Mouse (Mus musculus): ENCODE data around the gene Smim1.

The Smim1 gene

DNA sequence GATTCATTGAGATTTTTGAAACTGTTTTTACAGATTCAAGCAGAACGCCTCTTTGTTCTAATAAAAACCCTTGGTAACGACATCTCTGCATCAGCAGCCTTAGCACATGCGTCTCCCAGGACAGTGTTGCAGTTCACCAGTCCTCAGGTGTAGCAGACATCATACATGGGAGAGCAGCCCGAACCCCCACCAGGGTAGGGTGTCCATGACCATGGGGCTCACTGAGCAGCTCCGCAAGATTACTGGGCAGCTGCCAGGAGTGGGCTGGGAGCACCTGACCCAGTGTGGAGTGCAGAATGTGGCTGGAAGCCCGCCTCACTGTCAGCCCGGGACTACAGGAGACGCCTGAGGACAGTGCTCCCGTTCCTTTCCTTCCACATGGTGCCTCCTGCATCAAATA, 4.6 kb downstream of the Smim1 start:
- DNase-seq (ENCODE audit: low read depth, low spot score) = no peak

DNA sequence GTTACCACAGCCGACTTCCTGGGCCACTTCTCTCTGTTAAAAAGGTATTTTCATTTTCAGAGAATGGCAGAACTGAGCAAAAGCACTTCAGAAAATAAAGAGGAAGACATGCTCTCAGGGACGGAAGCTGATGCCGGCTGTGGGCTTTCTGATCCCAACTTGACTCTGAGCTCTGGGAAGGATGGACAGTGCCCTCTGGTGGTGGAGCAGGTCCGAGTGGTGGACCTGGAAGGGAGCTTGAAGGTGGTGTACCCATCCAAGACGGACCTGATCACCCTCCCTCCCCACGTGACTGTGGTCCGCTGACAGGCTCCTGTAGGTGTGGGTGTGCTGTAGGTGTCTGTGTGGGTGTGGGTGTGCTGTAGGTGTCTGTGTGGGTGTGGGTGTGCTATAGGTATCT, 6.5 kb downstream of the Smim1 start:
- no peak for DNase-seq (ENCODE audit: low read depth, low spot score)

DNA sequence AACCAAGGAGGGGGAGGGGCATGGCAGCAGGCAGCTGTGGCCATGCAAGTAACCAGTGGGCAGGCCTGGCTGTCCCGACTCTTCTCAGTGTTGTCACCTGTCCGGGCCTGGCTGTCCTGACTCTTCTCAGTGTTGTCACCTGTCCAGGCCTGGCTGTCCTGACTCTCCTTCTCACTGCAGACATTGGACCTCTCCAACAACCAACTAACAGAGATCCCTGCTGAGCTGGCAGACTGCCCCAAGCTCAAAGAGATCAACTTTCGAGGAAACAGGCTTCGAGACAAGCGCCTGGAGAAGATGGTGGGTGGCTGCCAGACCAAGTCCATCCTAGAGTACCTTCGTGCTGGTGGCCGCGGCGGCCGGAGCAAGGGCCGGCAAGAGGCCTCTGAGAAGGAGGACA, 10.6 kb downstream of the Smim1 start:
- no peak for DNase-seq (ENCODE audit: low read depth, low spot score)

DNA sequence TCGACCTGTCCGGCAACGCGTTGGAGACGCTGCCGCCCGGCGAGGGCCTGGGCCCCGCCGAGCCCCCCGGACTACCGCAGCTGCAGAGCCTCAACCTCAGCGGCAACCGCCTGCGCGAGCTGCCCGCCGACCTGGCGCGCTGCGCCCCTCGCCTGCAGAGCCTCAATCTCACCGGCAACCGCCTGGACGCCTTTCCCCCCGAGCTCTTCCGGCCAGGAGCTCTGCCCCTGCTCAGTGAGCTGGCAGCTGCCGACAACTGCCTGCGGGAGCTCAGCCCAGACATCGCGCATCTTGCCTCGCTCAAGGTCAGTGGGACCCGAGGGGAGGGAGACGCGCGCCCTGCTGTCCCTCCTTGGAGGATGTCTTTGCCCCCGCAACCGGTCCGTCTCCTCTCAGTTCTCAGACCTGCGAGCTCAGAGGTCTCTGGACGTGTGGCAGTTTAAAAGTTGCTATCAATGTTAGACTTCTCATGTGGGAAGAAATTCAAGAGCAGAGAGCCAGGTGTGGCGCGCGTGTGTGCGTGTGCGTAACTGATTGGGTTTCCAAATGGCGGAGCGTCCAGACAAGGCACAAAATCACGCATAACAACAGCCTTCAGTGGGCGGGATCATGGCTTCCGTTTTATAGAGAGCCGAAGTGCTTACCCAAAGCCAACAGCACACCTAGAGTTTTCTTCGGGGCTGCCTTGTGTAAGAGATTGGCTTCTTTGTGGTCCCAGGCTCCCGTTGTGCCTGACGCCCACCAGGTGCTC, 13.7 kb downstream of the Smim1 start:
- DNase-seq (ENCODE audit: low read depth, low spot score) = no peak

DNA sequence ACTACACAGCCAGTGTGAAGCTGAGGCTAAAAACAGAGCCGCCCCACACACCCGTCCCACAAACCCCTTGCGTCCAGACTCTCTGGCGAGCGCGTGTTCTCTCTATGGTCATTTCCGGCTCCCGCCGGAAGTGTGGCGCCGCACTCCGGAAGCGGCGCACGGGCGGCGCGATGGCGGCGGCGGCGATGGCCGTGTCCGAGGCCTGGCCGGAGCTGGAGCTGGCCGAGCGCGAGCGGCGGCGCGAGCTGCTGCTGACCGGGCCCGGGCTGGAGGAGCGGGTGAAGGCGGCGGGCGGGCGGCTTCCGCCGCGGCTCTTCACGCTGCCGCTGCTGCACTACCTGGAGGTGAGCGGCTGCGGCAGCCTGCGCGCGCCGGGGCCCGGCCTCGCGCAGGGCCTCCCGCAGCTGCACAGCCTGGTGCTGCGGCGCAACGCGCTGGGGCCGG, 14.4 kb downstream of the Smim1 start, which contains the start of gene Lrrc47:
Gene Lrrc47 (plus strand): TSS at position 86 of the 444 bp plus-strand sequence.
- DNase-seq (ENCODE audit: low read depth, low spot score) = peak; percentile 53

DNA sequence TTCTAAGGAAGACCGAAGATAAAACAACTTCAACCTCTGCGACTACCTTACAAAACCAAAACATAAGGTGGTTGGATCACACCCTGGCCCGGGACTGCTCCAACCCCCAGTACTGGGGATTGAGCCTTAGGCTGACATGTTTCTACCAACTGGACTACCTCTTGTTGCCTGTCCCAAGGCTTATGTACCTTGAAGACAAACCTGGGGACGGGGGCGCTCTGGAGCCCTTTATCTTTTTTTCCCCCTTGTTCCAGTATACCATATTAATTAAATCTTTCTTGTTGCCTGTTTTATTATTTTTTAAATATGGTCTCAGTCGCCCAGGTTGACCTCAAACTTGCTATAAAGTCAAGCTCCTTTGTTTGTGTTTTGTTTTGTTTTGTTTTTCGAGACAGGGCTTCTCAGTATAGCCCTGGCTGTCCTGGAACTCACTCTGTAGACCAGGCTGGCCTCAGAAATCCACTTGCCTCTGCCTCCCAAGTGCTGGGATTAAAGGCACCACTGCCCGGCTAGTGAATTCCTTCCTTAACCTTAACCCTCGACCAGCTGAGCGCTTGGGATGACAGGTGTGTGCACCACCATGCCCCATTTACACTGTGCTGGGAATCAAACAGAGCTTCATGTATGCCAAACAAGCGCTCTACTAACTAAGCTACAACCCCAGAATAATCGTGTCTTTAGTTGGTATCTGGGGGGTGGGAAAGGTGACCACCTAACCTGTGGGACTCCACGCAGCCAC, 15.0 kb downstream of the Smim1 start:
- no peak for DNase-seq (ENCODE audit: low read depth, low spot score)

DNA sequence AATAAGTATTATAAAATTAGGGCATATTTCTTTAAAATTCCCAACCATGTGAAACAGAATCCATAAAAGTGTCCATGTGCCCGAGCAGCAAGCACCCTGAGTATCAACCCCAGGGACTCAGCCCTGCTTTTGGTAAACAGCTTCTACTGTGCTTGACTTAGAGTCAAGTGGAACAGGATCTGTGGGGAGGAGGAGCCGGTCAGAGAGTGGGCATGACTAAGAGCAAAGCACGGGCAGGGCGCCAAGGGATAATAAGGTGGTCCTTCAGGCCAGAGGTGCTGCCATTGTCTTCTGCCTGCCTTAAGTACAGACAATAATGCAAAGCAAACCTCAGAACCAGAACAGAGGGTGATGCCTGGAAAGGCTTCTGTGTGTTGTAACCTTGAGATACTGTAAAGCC, 18.3 kb downstream of the Smim1 start:
- no peak for DNase-seq (ENCODE audit: low read depth, low spot score)

DNA sequence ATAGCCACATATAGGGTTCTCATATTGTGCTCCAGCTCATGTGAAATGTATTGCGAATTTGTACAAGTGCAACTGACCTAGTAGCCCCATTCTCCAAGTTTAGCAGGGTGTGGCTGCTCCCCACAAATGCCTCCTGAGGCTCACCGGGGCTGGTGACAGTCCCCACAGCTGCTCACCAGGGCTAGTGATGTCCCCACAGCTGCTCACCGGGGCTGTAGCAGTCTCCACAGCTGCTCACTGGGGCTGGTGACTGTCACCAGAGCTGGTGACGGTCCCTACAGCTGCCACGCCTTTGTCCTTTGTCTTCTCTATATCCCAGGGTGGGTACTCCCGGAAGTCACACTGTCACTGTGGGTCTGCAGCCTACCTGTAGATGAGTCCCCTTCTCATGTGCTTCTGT, 19.8 kb downstream of the Smim1 start:
- no peak for DNase-seq (ENCODE audit: low read depth, low spot score)

DNA sequence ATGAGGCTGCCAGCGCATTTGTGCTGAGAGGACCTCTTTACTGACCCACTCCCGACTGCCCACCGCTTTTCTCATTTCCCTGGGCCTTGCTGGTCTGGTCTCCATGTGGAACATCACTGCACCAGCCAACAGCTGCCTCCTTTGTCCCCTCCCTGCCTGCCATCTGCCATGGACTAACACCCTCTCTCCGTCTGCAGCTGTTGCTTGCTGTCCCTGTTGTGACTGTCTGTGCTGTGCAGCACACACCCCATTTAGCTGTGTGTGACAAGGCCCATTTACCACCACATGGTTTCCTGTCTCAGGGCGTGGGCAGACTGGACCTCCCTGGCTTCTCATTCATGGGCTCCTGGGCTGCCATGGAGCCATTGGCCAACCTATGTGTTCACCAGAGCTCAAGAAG, 20.5 kb downstream of the Smim1 start:
- no peak for DNase-seq (ENCODE audit: low read depth, low spot score)

DNA sequence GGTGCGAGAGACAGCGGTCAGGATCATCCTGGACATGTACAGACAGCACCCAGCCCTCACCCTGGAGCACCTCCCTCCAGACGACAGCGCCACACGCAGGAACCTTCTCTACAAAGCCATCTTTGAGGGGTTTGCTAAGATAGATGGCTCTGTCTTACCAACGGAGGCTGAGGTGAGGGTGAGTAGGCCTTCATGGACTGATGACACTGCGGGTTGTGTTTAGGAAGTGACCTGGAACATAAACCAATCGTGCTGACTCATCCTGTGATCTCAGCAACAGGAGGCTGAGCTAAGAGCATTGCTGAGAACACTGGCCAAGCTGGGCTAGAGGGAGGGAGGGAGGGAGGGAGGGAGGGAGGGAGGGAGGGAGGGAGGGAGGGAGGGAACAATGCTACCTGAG, 32.5 kb downstream of the Smim1 start:
- DNase-seq (ENCODE audit: low read depth, low spot score) = no peak

DNA sequence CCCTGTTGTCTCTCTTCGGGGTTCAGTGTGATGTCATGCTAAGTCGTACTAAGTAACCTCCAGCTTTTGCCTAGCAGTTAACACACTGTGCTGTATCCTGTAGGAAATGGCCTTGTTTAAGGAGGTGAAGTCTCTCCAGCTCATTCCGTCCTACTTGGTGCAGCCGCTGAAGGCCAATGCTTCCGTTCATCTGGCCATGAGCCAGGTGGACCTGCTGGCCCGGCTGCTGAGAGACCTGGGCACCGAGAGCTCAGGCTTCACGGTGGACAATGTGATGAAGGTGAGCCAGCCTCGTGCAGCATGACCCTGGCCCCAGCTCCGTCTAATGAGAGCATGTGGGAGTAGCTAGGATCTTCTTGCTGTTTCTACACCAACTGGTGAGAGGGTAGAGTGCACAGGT, 33.3 kb downstream of the Smim1 start:
- no peak for DNase-seq (ENCODE audit: low read depth, low spot score)

DNA sequence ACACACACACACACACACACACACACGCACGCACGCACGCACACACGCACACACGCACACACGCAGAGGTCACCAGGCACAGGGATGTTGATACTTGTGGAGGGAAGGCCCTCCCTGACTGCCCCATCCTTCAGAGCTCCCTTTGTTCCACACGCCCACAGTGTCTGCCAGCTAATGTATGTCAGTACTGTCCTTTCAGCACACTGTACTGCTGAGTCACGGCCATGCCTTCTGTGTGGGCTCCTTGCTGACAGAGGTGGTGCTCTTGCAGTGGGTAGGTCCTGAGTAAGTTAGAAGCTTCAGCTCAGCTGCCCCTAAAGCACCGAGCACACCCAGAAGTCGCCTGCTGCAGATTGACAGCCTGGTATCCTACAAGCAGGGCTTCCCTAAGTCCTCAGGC, 45.6 kb downstream of the Smim1 start:
- no peak for DNase-seq (ENCODE audit: low read depth, low spot score)

DNA sequence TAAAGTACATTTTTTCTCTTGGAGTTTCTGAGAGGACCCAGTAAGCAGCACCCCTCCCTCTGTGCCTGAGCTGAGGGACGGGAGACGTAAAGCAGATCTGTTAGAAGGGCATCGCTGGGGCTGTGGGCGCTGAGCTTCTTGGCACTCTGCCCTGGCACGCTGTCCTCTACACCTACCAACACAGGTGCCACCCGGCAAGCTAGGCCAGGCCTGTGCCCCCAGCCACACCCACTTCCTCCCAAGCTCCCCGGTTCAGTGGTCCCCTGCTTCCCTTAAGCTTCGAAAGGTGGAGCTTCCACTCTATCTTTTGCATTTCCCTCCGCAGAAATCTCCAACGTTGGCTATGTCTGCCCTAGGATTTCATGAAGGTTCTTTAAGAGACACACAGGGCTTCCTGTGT, 46.8 kb downstream of the Smim1 start:
- no peak for DNase-seq (ENCODE audit: low read depth, low spot score)

DNA sequence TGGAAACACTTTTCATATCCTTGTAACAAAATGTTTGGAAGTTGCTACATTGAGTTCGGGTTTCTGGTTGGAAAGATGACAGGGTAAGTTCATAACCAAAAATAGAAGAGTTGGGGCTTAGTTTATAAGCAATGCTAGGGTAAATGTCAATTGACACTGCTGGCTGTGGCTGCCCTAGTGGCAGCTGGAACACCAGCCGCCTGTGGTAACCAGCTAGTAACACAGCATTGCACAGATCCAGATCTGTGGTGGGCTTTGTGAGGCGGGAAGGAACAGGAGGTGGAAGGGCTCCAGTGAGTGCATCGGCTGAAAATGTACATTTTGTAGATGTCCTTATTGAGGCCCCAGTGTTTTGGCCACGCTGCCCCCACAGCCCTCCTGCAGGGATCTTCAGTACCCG, 50.3 kb downstream of the Smim1 start:
- DNase-seq (ENCODE audit: low read depth, low spot score) = no peak

DNA sequence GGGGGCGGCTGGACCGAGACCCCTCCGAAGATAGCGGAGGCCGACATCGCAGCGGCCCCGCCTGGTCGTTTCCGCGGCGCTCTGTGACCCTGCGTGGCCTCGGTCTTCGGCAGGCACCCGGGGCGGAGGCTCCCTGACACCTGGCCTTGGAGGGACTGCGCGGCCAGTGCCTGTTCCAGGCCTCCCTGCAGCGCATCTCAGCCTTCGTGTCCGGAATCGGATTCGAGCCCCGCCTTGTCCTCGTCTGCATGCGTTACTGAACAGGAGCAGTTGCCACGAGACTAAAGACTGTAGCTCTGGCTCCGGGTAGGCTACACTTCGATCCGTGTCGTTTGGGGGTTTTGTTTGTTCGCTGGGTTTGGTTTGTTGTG, 50.8 kb downstream of the Smim1 start:
- no peak for DNase-seq (ENCODE audit: low read depth, low spot score)

DNA sequence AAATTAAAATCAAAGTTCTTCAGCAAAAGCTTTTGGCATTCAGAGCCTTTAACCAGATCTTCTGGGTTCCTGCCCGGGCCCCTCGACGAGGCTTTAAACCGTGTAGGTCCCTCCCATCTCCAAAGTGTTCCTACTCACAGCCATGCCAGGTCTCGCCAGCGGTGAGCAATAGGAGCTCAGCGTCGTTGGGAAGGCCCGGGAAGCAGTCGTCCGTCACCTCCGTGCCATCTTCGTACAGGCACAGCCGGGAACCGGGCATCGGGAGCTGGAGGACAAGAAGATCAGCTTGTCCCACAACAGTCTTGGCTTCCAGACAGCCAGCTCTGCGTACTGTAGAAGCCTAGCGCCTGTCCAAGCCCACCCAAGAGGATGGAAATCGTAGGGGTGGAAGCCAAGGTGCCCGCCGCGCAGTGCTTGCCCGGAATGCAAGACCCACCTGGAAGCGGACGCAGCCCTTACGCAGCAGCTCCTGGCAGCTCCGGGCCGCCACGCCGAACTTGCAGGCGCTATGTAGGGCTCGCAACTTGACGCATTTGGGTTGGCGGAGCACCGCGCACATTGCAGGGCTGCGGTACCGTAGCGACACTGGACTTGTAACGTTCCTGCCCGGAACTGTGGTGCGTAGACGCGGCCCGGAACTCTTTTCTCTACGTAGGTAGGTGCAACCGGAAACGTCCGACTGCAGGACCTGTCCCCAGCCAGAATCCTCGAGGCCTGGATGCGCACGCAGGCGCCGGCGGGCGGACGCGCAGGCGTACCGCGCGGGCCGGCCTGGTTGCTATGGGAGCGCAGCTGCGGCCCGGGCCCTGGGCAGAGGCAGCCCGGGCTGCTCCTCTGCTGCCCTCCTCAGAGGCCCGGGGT, 51.4 kb downstream of the Smim1 start, which contains the start of the genes Dffb and Cep104:
Gene Dffb (minus strand): TSS at position 696 of the 861 bp plus-strand sequence.
Gene Cep104 (plus strand): TSS at position 764 of the 861 bp plus-strand sequence.
- peak; percentile 79 for DNase-seq (ENCODE audit: low read depth, low spot score)

Data from WW6 (cell line).